Mouse (Mus musculus) neural tube, embryonic 12.5 days (tissue): Measurements from ENCODE around the gene Gm20388. TPM values are rescaled to one million over a fixed set of nuclear protein-coding genes. Genes with fewer than 3 reads are reported as not detected.
"Not testable (repeated sequence)": the region's sequence is repeated elsewhere in the genome, so short reads cannot be mapped to it uniquely, and the experiment has no call there.

Experiments
- ATAC-seq: fragments of 200-750 bp; cut with Nextera tagmentation; 2 replicates; pipeline ENCODE4 v1.8.0; 2017; ENCODE audit warnings: low read depth, mild to moderate bottlenecking, moderate TSS enrichment, moderate library complexity; ENCODE audit not compliant: low FRiP score
- H3K27ac ChIP-seq: fragments of 300-500 bp; sonication (generic); 2 replicates; pipeline ENCODE4 v1.5.1; 2016
- H3K27me3 ChIP-seq: fragments of 300-500 bp; sonication (generic); replicated peaks from 2 replicates; pipeline ENCODE4 v1.6.1; 2016; ENCODE audit warnings: mild to moderate bottlenecking
- H3K36me3 ChIP-seq: fragments of 300-500 bp; sonication (generic); 2 replicates; pipeline ENCODE4 v1.6.1; 2016; ENCODE audit warnings: mild to moderate bottlenecking
- H3K4me1 ChIP-seq: fragments of 300-500 bp; sonication (generic); 2 replicates; pipeline ENCODE4 v1.6.1; 2016
- H3K4me2 ChIP-seq: fragments of 300-500 bp; sonication (generic); replicated peaks from 2 replicates; pipeline ENCODE4 v1.6.1; 2016; ENCODE audit warnings: mild to moderate bottlenecking
- H3K4me3 ChIP-seq: fragments of 300-500 bp; sonication (generic); 2 replicates; pipeline ENCODE4 v1.5.1; 2016
- H3K9ac ChIP-seq: fragments of 300-500 bp; sonication (generic); 2 replicates; pipeline ENCODE4 v1.6.1; 2016; ENCODE audit warnings: mild to moderate bottlenecking
- H3K9me3 ChIP-seq: fragments of 300-500 bp; sonication (generic); 2 replicates; pipeline ENCODE4 v1.6.1; 2016; ENCODE audit warnings: mild to moderate bottlenecking
- WGBS: fragments of 180-500 bp; shearing (Covaris S2); methylation state at CpG from one replicate; pipeline ENCODE4 v1.1.7; 2016; 5-methylcytosine and 5-hydroxymethylcytosine counted together
- polyA plus RNA-seq: library from polyadenylated mRNA; unstranded; fragments of >200 nt; fragmentation: Nextera tagmentation; extraction: Ambion mirVana; gene quantifications from 2 replicates; pipeline ENCODE4 v1.2.1, GENCODE M21; 2016

The Gm20388 gene
- polyA plus RNA-seq, 1 experiment from 2014 or later = not detected

GRCm38 (mm10) chr8:123575386-123575785 lies 3664.7 kb downstream of the Gm20388 start:
- not testable (repeated sequence) for H3K9ac ChIP-seq, H3K27me3 ChIP-seq, H3K9me3 ChIP-seq, ATAC-seq, H3K4me1 ChIP-seq, H3K4me3 ChIP-seq, H3K4me2 ChIP-seq, H3K27ac ChIP-seq, H3K36me3 ChIP-seq
- WGBS = 95% methylated on average over 2 of the region's 10 CpGs

- H3K4me3 ChIP-seq, H3K36me3 ChIP-seq, H3K27ac ChIP-seq, ATAC-seq, H3K9me3 ChIP-seq, H3K4me1 ChIP-seq, H3K4me2 ChIP-seq, H3K27me3 ChIP-seq, H3K9ac ChIP-seq: not testable (repeated sequence)
- WGBS = 73% methylated on average over 16 of the region's 19 CpGs
These were observed 3690.1 kb downstream of the Gm20388 start for GRCm38 (mm10) chr8:123600666-123601172.

- H3K4me2 ChIP-seq, H3K4me1 ChIP-seq, H3K27me3 ChIP-seq, H3K9ac ChIP-seq, H3K27ac ChIP-seq, H3K4me3 ChIP-seq, H3K36me3 ChIP-seq, H3K9me3 ChIP-seq, ATAC-seq: not testable (repeated sequence)
- no CpG with 5 or more reads among the region's 40 CpGs for WGBS
These were observed 3690.8 kb downstream of the Gm20388 start for GRCm38 (mm10) chr8:123601457-123601856.

GRCm38 (mm10) chr8:123612652-123613051 lies 3702.0 kb downstream of the Gm20388 start:
- not testable (repeated sequence) for H3K9ac ChIP-seq, H3K36me3 ChIP-seq, H3K27ac ChIP-seq, H3K4me2 ChIP-seq, ATAC-seq, H3K4me3 ChIP-seq, H3K27me3 ChIP-seq, H3K9me3 ChIP-seq, H3K4me1 ChIP-seq
- WGBS = 90% methylated on average over 2 of the region's 5 CpGs

GRCm38 (mm10) chr8:123623523-123623922 lies 3712.9 kb downstream of the Gm20388 start:
- peaks cover 16% of the 10 kb centered on the region for H3K27me3 ChIP-seq
- H3K36me3 ChIP-seq, H3K4me1 ChIP-seq, ATAC-seq, H3K27ac ChIP-seq, H3K9ac ChIP-seq, H3K9me3 ChIP-seq, H3K4me3 ChIP-seq, H3K4me2 ChIP-seq: not testable (repeated sequence)
- no CpG with 5 or more reads among the region's 39 CpGs for WGBS

- Histone ChIP-seq H3K27me3 (peaks cover 18% of the 10 kb centered on the region), H3K4me3 (no peak overlapping the region), H3K4me1 (peaks cover 8% of the 10 kb centered on the region), H3K9me3 (no peaks in the 10 kb centered on the region), H3K36me3 (no peaks in the 10 kb centered on the region), H3K4me2 (no peak overlapping the region), H3K9ac (no peak overlapping the region), H3K27ac (no peak overlapping the region)
- ATAC-seq = no peak
- 60% methylated on average over 5 of the region's 5 CpGs for WGBS
These were observed 3713.6 kb downstream of the Gm20388 start for GRCm38 (mm10) chr8:123624274-123624673.

GRCm38 (mm10) chr8:123624702-123625101 lies 3714.1 kb downstream of the Gm20388 start:
- Histone ChIP-seq H3K9me3 (no peaks in the 10 kb centered on the region), H3K4me1 (peaks cover 10% of the 10 kb centered on the region), H3K4me3 (no peak overlapping the region), H3K36me3 (no peaks in the 10 kb centered on the region), H3K9ac (no peak overlapping the region), H3K27me3 (peaks cover 21% of the 10 kb centered on the region), H3K27ac (no peak overlapping the region), H3K4me2 (no peak overlapping the region)
- no peak for ATAC-seq
- WGBS = 46% methylated on average over 1 of the region's 1 CpGs

- Histone ChIP-seq H3K9me3 (no peaks in the 10 kb centered on the region), H3K9ac (no peak overlapping the region), H3K4me3 (no peak overlapping the region), H3K27ac (no peak overlapping the region), H3K4me2 (no peak overlapping the region), H3K4me1 (peaks cover 18% of the 10 kb centered on the region), H3K36me3 (no peaks in the 10 kb centered on the region), H3K27me3 (peaks cover 21% of the 10 kb centered on the region)
- WGBS = 18% methylated on average over 2 of the region's 2 CpGs
- no peak for ATAC-seq
These were observed 3715.1 kb downstream of the Gm20388 start for GRCm38 (mm10) chr8:123625717-123626116.

- H3K4me1 ChIP-seq = peaks cover 19% of the 10 kb centered on the region
- 64% methylated on average over 6 of the region's 6 CpGs for WGBS
- H3K27me3 ChIP-seq = peaks cover 21% of the 10 kb centered on the region
- H3K36me3 ChIP-seq = no peaks in the 10 kb centered on the region
- no peak overlapping the region for H3K4me3 ChIP-seq
- H3K4me2 ChIP-seq = no peak overlapping the region
- H3K9me3 ChIP-seq = no peaks in the 10 kb centered on the region
- no peak overlapping the region for H3K9ac ChIP-seq
- no peak for ATAC-seq
- no peak overlapping the region for H3K27ac ChIP-seq
These were observed 3716.9 kb downstream of the Gm20388 start for GRCm38 (mm10) chr8:123627410-123628147.

GRCm38 (mm10) chr8:123628253-123628967 lies 3717.8 kb downstream of the Gm20388 start:
- 1% methylated on average over 8 of the region's 8 CpGs for WGBS

GRCm38 (mm10) chr8:123628968-123629755 lies 3718.5 kb downstream of the Gm20388 start:
- Histone ChIP-seq H3K9ac (no peak overlapping the region), H3K4me1 (peaks cover 19% of the 10 kb centered on the region), H3K27ac (no peak overlapping the region), H3K4me3 (peak overlapping the region; percentile 24; the same call in 1 of the 2 replicates), H3K4me2 (peak overlapping the region; percentile 58), H3K27me3 (peaks cover 21% of the 10 kb centered on the region), H3K36me3 (no peaks in the 10 kb centered on the region), H3K9me3 (no peaks in the 10 kb centered on the region)
- ATAC-seq = 0 out of 2 replicates have a peak, but pooled peaks have one; percentile 53
- 12% methylated on average over 19 of the region's 19 CpGs for WGBS

More at GRCm38 (mm10) chr8:123628253-123628967, 3717.8 kb downstream of the Gm20388 start:
- Histone ChIP-seq H3K27me3 (peaks cover 21% of the 10 kb centered on the region), H3K27ac (no peak overlapping the region), H3K4me2 (peak overlapping the region; percentile 58), H3K36me3 (no peaks in the 10 kb centered on the region), H3K9me3 (no peaks in the 10 kb centered on the region), H3K4me3 (peak overlapping the region; percentile 24; the same call in 1 of the 2 replicates), H3K9ac (no peak overlapping the region), H3K4me1 (peaks cover 19% of the 10 kb centered on the region)
- ATAC-seq = no peak

- peaks cover 19% of the 10 kb centered on the region for H3K4me1 ChIP-seq
- H3K27ac ChIP-seq = no peak overlapping the region
- WGBS = 50% methylated on average over 10 of the region's 10 CpGs
- peaks cover 12% of the 10 kb centered on the region for H3K27me3 ChIP-seq
- no peak for ATAC-seq
- H3K9me3 ChIP-seq = no peaks in the 10 kb centered on the region
- H3K4me3 ChIP-seq = no peak overlapping the region
- no peaks in the 10 kb centered on the region for H3K36me3 ChIP-seq
- H3K9ac ChIP-seq = no peak overlapping the region
- peak overlapping the region; percentile 35 for H3K4me2 ChIP-seq
These were observed 3719.4 kb downstream of the Gm20388 start for GRCm38 (mm10) chr8:123630058-123630457.
